Mouse (Mus musculus) heart, embryonic 13.5 days (tissue): Measurements from ENCODE around the gene Itm2b. TPM values are rescaled to one million over a fixed set of nuclear protein-coding genes. Genes with fewer than 3 reads are reported as not detected.
A peak's percentile ranks its signal among the peaks of the same experiment; 100 is the strongest.

Experiments
- ATAC-seq: fragments of 200-750 bp; cut with Nextera tagmentation; 2 replicates; pipeline ENCODE4 v1.8.0; 2017; ENCODE audit warnings: moderate TSS enrichment; ENCODE audit not compliant: insufficient number of reproducible peaks, low FRiP score, low TSS enrichment; ENCODE audit errors: extremely low read depth
- H3K27ac ChIP-seq: fragments of 300-500 bp; sonication (generic); replicated peaks from 2 replicates; pipeline ENCODE4 v1.5.1; 2015; ENCODE audit warnings: moderate library complexity, mild to moderate bottlenecking, inconsistent platforms
- H3K27me3 ChIP-seq: fragments of 300-500 bp; sonication (generic); replicated peaks from 2 replicates; pipeline ENCODE4 v1.6.1; 2015; ENCODE audit warnings: mild to moderate bottlenecking, inconsistent platforms
- H3K36me3 ChIP-seq: fragments of 300-500 bp; sonication (generic); 2 replicates; pipeline ENCODE4 v1.6.1; 2015; ENCODE audit warnings: mild to moderate bottlenecking, inconsistent platforms
- H3K4me1 ChIP-seq: fragments of 300-500 bp; sonication (generic); 2 replicates; pipeline ENCODE4 v1.6.1; 2015; ENCODE audit warnings: inconsistent platforms
- H3K4me2 ChIP-seq: fragments of 300-500 bp; sonication (generic); 2 replicates; pipeline ENCODE4 v1.6.1; 2015; ENCODE audit warnings: inconsistent platforms, mild to moderate bottlenecking, moderate library complexity
- H3K4me3 ChIP-seq: fragments of 300-500 bp; sonication (generic); 2 replicates; pipeline ENCODE4 v1.5.1; 2015; ENCODE audit warnings: moderate library complexity, mild to moderate bottlenecking, inconsistent platforms
- H3K9ac ChIP-seq: fragments of 300-500 bp; sonication (generic); 2 replicates; pipeline ENCODE4 v1.6.1; 2015; ENCODE audit warnings: inconsistent platforms, mild to moderate bottlenecking, moderate library complexity
- H3K9me3 ChIP-seq: fragments of 300-500 bp; sonication (generic); 2 replicates; pipeline ENCODE4 v1.6.1; 2016; ENCODE audit warnings: inconsistent platforms
- WGBS: fragments of 180-500 bp; shearing (Covaris S2); methylation state at CpG from one replicate; pipeline ENCODE4 v1.1.7; 2015; ENCODE audit warnings: mixed read lengths; 5-methylcytosine and 5-hydroxymethylcytosine counted together
- polyA plus RNA-seq: library from polyadenylated mRNA; unstranded; fragments of >200 nt; fragmentation: Nextera tagmentation; extraction: Ambion mirVana; gene quantifications from 2 replicates; pipeline ENCODE4 v1.2.1, GENCODE M21; 2015

The Itm2b gene
- polyA plus RNA-seq, 1 experiment from 2014 or later, result 620 TPM

DNA sequence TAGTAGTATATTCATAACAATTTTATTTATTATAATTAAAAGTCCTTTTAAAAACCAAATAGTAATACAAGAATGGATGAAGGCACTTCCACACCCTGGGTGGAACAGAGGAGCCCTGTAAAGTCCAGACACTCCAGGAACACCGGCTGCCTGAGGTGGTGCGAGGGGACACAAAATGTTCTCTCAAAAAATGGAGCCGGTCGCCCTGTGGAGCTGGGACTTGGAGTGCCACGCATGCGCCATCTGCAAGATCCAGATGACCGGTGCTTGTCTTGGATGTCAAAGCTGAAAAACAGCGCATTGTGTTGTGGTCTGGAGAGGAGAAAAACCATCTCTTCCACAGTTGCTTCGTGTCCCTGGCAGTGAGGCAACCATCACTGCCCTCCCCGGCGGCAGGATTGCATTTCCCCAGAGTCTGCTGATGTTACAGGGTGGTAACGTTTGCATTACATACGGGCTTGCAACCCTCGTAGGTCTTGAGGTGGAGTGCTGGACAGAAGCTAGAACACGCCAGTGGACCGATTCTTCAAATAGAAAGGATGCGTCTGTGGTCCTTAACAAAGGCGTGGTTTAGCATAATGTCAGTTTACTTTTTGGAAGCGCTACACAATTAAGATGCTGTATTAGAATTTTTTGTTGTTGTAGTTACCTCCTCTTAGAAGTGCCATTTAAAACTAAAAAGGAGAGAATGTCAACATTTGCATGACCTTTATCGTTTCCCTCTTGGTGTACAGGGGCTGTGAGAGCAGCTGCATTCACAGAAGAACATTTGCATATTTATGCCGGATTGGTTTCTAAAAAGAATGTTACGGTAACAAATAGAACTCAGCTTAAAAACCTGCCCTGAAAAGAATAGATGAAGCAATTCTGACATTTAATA lies 49.9 kb downstream of the Itm2b start:
- no peak for ATAC-seq
- no peaks in the 10 kb centered on the region for H3K9me3 ChIP-seq
- no peaks in the 10 kb centered on the region for H3K4me1 ChIP-seq
- no peak overlapping the region for H3K4me2 ChIP-seq
- H3K9ac ChIP-seq, result no peak overlapping the region
- H3K4me3 ChIP-seq, result no peak overlapping the region
- 76% methylated on average over 22 of the region's 22 CpGs for whole genome bisulfite sequencing
- no peaks in the 10 kb centered on the region for H3K36me3 ChIP-seq
- no peaks in the 10 kb centered on the region for H3K27me3 ChIP-seq
- H3K27ac ChIP-seq, result no peak overlapping the region

DNA sequence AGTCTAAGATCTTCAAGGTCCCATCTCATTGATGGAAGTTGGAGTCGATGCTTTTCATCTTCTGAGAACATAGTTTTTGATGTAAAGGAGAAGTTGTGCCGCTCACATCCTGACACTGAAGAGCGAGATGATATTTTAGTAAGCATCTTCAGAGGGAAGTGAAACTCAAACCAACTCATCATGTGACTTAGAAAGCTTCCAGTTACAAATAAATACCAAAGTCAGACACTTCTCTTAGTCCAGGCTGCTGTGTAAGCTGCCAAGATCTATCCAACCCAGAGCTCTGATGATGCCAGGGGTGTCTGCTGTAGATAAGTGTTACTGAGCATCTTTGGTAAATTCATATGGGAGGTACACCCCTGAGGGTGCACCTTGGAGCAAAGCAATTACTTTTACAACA lies 51.2 kb downstream of the Itm2b start:
- no peak overlapping the region for H3K4me3 ChIP-seq
- H3K27ac ChIP-seq, result no peak overlapping the region
- H3K4me1 ChIP-seq, result no peaks in the 10 kb centered on the region
- no peak overlapping the region for H3K9ac ChIP-seq
- 82% methylated on average over 3 of the region's 3 CpGs for WGBS
- no peaks in the 10 kb centered on the region for H3K27me3 ChIP-seq
- no peak for ATAC-seq
- no peak overlapping the region for H3K4me2 ChIP-seq
- H3K36me3 ChIP-seq, result no peaks in the 10 kb centered on the region
- no peaks in the 10 kb centered on the region for H3K9me3 ChIP-seq

DNA sequence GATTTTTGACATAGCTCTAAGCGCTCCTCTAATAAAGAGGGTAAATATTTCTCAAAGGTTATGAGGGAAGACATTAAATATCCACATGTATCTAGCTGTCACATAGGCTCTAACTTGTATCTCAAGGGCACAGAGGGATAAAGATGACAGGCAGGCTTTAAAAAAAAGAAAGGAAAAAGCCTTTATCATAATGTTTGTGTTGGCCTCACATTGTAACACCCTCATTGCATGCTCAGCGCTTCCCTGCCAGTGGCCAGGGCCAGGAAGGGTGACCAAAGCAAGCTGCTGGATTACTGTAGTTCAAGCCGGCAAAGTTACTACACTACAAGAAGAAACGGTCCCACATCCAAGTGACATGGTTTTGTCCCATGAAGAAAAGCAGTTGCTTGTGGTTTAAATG lies 53.7 kb downstream of the Itm2b start:
- WGBS, result 68% methylated on average over 4 of the region's 4 CpGs
- peaks cover 9% of the 10 kb centered on the region for H3K4me1 ChIP-seq

DNA sequence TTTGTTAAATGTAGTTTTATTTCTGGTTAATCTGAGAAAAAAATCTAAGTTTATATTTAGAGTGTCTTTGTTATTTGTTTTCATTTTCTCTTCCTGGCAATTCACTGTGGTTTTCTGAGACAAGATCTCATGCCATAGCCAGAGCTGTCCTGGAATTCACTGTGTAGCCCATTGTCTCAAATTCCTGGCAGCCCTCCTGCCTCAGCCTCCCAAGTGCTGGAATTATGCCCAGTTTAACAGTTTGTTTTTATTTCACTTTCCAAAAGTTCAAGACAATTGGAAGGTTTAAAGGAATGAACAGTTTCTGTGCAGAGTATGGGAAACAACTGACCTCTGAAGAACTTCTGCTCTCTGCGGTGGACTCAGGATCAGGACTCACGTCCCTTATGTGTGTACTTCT lies 55.2 kb downstream of the Itm2b start:
- Histone ChIP-seq H3K4me1 (peaks cover 10% of the 10 kb centered on the region), H3K36me3 (no peaks in the 10 kb centered on the region), H3K4me2 (no peak overlapping the region), H3K9ac (no peak overlapping the region), H3K27me3 (no peaks in the 10 kb centered on the region), H3K4me3 (no peak overlapping the region), H3K9me3 (no peaks in the 10 kb centered on the region), H3K27ac (no peak overlapping the region)
- ATAC-seq, result no peak
- WGBS, result 79% methylated on average over 2 of the region's 2 CpGs

More for the DNA sequence above, 53.7 kb downstream of the Itm2b start:
- Histone ChIP-seq H3K9me3 (no peaks in the 10 kb centered on the region), H3K9ac (no peak overlapping the region), H3K36me3 (no peaks in the 10 kb centered on the region), H3K4me3 (no peak overlapping the region), H3K27ac (no peak overlapping the region), H3K27me3 (no peaks in the 10 kb centered on the region), H3K4me2 (no peak overlapping the region)
- no peak for ATAC-seq

DNA sequence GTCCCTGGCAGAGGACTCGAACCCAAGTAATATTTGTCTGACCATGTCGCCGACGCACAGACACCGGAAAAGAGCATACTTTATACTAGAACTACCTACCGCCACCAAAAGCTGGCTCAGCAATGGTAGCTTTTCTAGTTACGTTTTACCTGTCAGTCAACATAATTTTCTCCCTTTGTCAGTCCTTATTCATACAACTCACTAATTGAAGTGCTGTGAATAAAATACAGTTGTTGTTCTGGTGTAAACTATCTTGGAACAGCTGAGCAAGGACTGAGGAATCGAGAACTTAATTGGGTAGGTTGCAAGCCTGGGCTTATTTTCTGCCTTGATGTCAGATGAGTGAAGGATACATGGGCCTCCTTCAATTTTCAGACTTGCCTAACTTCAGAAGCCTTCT lies 58.6 kb downstream of the Itm2b start:
- H3K27ac ChIP-seq, result peak overlapping the region; percentile 90
- H3K9ac ChIP-seq, result peak overlapping the region; percentile 95
- no peaks in the 10 kb centered on the region for H3K36me3 ChIP-seq
- peaks cover 15% of the 10 kb centered on the region for H3K4me1 ChIP-seq
- H3K4me3 ChIP-seq, result peak overlapping the region; percentile 90
- H3K9me3 ChIP-seq, result no peaks in the 10 kb centered on the region
- WGBS, result 9% methylated on average over 8 of the region's 8 CpGs
- ATAC-seq, result no peak
- H3K4me2 ChIP-seq, result peak overlapping the region; percentile 91
- no peaks in the 10 kb centered on the region for H3K27me3 ChIP-seq

DNA sequence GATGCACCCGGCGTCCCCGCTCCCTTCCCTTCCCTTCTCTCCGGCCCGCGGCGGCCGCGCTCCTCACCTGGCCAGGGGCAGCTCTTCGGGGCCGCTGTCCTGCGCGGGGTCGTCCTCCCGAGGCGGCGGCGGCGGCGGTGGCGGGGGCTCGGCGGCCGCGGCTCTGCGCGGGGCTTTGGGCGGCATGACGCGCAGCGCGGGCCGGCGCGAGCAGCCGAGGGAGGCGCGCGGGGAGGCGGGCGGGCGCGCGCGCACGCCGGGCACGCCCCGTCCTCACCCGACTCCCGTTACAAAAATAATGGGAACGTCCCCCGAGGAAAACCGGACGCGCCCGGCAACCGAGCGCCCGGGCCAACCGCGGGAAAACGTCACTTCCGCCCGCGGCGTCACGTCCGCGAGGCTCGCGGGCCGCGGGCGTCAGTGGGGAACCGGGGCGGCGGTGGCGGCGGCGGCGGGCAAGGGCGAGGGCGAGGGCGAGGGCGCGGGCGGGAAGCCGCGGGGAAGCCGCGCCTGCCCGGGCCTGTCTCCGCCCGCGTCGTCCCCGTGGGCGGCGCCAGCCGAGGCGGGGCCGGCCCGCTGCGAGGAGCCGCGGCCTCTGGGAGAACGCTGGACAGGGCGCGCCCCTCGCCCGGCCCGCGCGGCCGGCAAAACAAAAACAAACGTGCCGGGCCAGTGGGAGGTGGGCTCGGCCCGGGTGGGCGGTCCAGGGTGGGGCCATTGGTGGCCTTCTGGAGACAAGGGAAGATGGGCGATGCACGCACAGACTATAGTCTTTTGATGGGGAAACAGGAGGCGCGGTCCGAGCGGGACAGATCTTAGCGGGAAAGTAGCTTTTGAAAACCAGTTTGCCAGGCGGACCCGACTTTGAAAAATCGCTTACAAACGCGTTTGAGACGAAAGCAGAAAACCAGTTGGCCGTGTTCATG lies 59.4 kb downstream of the Itm2b start, which contains the start of gene Rb1:
Rb1 (minus strand) TSS at position 367 of the 926 bp plus-strand sequence.
- peak within 1 kb of the TSS; percentile 90 for H3K27ac ChIP-seq
- H3K4me3 ChIP-seq, result peak within 1 kb of the TSS; percentile 90
- no peaks in the 10 kb centered on the region for H3K27me3 ChIP-seq
- no peaks in the 10 kb centered on the region for H3K9me3 ChIP-seq
- under 1% methylated on average over 91 of the region's 135 CpGs for WGBS
- H3K9ac ChIP-seq, result peak within 1 kb of the TSS; percentile 95
- no peaks in the 10 kb centered on the region for H3K36me3 ChIP-seq
- ATAC-seq, result peak; percentile 85
- H3K4me1 ChIP-seq, result peaks cover 15% of the 10 kb centered on the region
- H3K4me2 ChIP-seq, result peak within 1 kb of the TSS; percentile 91

DNA sequence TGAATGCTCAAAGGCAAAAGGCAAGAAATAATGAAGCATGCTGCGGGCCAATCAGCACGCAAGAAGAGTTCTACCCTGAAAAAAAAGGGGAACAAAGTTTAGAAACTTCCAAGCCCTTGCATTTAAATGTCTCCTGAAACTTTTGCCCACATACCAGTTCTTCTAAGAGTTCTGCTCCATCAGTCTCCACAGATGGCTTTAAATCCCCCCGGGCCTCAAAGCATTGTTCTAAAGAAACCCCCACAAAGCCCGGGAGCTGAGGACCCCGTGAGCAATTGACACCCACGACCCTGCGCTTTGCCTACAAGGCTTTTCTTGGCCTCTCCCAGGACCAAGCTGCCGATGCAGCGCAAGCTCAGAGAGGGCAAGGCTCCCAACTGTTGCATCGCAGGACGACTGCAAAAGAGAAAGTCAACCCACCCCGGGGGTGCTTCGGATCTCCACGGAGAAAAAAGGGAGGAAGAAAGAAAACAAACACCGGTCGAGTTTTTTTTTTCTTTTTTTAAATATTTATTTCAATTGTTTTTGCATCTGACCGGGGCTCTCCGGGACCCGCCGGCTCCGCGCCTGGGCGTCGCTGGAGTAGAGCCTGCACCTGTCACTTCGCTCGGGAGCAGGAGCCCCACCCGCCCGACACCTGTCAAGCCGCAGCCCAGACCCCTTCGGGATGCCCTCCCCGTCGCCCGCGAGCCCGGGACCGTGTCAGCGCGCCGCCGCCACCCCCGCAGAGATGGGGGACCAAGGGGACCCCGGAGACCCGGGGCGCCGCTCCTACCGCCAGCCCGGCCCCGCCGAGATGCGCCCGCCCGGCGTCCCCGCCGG lies 60.2 kb downstream of the Itm2b start:
- H3K4me3 ChIP-seq, result peak overlapping the region; percentile 90
- H3K9me3 ChIP-seq, result no peaks in the 10 kb centered on the region
- peak; percentile 39; the same call in 1 of the 2 replicates for ATAC-seq
- H3K4me2 ChIP-seq, result peak overlapping the region; percentile 91
- H3K4me1 ChIP-seq, result peaks cover 15% of the 10 kb centered on the region
- H3K36me3 ChIP-seq, result no peaks in the 10 kb centered on the region
- peak overlapping the region; percentile 95 for H3K9ac ChIP-seq
- H3K27ac ChIP-seq, result peak overlapping the region; percentile 90
- no peaks in the 10 kb centered on the region for H3K27me3 ChIP-seq
- under 1% methylated on average over 54 of the region's 55 CpGs for WGBS

DNA sequence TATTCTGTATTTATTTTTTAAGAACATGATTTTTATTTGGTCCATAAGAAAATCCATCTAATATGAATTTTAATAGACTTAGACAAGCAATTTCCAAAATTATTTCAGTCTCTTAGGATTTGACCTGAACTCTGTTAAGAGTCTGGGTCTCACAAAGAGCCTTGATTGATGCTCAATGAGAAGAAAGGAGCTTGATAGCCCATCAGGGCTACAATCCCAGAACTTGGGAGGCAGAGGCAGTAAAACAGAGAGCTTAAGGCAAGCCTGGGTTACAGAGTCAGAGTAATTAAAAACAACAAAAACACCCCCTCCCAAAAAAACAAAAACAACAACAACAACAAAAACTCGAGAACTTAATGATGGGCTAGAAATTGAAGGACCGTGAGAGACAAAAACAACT lies 61.1 kb downstream of the Itm2b start:
- Histone ChIP-seq H3K36me3 (no peaks in the 10 kb centered on the region), H3K27ac (no peak overlapping the region), H3K4me2 (peak overlapping the region; percentile 91; the same call in 1 of the 2 replicates), H3K4me1 (peaks cover 15% of the 10 kb centered on the region), H3K27me3 (no peaks in the 10 kb centered on the region), H3K4me3 (peak overlapping the region; percentile 90; the same call in 1 of the 2 replicates), H3K9me3 (no peaks in the 10 kb centered on the region), H3K9ac (no peak overlapping the region)
- WGBS, result 75% methylated on average over 2 of the region's 2 CpGs
- no peak for ATAC-seq

DNA sequence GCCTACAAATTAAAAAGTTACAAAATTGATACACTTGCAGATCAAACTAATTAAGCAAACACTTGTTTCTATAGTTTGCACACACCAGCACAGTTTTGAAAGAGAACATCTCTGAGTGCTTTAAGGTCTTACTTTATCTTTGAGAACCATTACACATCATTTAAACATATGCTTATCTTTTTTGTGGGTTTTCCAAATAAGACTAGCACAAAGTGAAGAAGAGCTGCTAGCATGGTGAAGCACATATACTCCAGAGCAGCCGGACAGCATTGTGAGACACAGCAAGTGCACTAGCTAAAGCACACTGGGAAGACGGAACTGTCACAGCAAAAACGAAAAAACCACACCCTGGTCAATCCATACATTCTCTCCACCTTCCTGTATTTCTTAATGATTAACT lies 62.9 kb downstream of the Itm2b start:
- peaks cover 13% of the 10 kb centered on the region for H3K4me1 ChIP-seq
- no peak overlapping the region for H3K4me2 ChIP-seq
- no peak for ATAC-seq
- H3K9me3 ChIP-seq, result no peaks in the 10 kb centered on the region
- H3K36me3 ChIP-seq, result no peaks in the 10 kb centered on the region
- H3K27ac ChIP-seq, result no peak overlapping the region
- H3K4me3 ChIP-seq, result no peak overlapping the region
- no peak overlapping the region for H3K9ac ChIP-seq
- 73% methylated on average over 3 of the region's 3 CpGs for WGBS
- no peaks in the 10 kb centered on the region for H3K27me3 ChIP-seq

DNA sequence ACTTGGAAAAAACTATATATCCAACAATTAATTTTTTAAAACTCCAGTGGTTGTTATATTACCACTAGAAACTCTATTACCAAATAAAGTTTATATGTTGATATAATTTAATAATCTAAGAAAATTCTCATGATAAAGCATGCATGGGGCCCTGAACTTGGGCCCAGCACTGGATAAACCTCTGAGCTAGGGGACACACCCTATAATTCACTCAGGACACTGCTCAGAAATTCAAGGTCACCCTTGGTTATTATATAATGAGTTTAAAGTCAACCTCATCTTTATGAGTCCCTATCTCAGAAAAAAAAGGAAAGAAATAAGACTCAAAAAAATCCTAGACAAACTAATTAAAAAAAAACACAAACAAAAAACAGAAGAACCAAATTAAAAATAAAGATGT lies 68.2 kb downstream of the Itm2b start:
- no peak for ATAC-seq
- H3K27me3 ChIP-seq, result no peaks in the 10 kb centered on the region
- no peak overlapping the region for H3K4me3 ChIP-seq
- no peak overlapping the region for H3K9ac ChIP-seq
- no peak overlapping the region for H3K27ac ChIP-seq
- no peaks in the 10 kb centered on the region for H3K36me3 ChIP-seq
- no peaks in the 10 kb centered on the region for H3K9me3 ChIP-seq
- peaks cover 11% of the 10 kb centered on the region; the same call in 1 of the 2 replicates for H3K4me1 ChIP-seq
- no peak overlapping the region for H3K4me2 ChIP-seq

DNA sequence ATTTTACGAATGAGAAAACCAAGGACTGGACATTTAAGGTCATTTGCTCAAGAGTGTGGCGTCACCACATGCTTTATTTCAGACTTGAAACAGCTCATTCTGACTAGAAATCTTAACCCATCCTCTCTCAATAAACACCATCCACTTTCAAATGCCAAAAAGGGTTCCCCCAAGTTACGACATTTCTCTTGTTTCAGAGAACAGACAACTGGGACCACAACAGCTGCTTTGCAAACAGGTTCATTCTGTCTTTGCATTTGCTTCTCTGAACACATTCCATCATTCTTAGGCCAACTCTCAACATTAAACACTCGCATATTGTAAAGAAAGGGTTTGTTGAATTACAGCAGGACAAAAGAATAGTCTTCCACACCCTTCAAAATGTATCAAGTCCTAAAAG lies 71.2 kb downstream of the Itm2b start:
- WGBS, result 86% methylated on average over 4 of the region's 4 CpGs
- H3K36me3 ChIP-seq, result no peaks in the 10 kb centered on the region
- no peak overlapping the region for H3K4me3 ChIP-seq
- H3K4me1 ChIP-seq, result peaks cover 20% of the 10 kb centered on the region
- H3K27me3 ChIP-seq, result no peaks in the 10 kb centered on the region
- no peak for ATAC-seq
- no peak overlapping the region for H3K4me2 ChIP-seq
- no peaks in the 10 kb centered on the region for H3K9me3 ChIP-seq
- no peak overlapping the region for H3K9ac ChIP-seq
- no peak overlapping the region for H3K27ac ChIP-seq
